Mouse (Mus musculus): ENCODE results near the gene Atp2b1.

The Atp2b1 gene

DNA sequence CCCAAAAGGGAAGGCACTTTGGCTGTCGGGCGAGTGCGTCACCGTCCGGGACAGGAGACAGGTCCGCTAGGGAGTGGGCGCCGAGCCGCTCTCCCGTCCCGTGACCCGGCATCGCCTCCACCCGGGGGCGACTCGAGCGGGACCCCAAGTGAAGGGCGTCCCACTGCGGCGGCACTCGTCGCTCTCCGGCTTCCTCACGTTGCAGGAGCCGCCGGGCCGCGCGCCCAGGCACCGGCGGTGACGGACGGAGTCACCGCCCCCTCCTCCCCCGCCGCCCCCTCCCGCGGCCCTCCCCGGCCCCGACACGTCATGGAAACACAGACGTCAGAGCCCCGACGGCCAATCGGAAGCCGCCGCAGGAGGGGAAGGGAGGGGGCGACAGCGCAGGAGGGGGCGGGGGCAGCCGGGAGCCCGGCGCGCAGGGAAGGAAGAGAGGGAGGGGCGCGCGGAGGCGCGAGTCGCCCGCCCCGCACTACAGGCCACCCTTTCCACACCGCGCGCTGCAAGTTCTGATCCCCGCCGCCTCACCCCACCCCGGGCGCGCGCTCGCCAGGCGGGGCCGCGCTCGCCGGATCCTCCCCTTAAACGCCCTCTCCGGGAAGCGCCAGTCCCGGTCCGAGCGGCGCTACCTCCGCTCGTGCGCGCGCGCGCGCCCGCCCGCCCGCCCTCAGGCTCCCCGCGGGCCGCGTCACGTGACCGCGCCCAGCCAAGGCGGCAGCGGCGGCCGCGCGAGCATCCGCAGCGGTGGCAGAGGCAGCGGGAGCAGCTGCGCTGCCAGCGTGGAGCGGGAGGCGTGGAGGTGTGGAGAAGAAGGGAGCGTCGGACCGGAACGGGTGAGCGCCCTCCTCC is at the start of gene Atp2b1:
TSS of gene Atp2b1 (plus strand) at position 446 of the 849 bp plus-strand sequence.
- peak; percentile 98 for DNase-seq (ENCODE audit: low read depth)

DNA sequence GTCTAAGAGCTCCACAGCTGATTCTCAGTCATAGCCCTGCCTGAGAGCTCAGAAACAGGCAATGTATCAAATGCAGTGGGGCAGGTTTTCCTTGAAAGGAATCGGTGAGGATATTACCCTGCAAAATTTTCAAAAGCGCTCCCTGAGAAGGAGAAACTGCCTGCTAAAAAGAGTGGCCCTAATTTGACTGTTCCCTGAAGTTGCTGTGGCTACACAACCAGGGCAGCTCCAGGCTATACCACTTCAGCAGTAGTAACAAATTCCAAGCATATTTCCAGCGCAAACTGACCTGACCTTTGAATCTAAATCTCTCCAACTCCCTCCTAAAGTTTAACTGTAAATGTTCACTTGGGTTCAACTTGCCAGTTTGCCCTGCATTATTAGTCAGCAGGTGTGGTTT is 49.4 kb upstream of the Atp2b1 start:
- DNase-seq (ENCODE audit: low read depth), result no peak

DNA sequence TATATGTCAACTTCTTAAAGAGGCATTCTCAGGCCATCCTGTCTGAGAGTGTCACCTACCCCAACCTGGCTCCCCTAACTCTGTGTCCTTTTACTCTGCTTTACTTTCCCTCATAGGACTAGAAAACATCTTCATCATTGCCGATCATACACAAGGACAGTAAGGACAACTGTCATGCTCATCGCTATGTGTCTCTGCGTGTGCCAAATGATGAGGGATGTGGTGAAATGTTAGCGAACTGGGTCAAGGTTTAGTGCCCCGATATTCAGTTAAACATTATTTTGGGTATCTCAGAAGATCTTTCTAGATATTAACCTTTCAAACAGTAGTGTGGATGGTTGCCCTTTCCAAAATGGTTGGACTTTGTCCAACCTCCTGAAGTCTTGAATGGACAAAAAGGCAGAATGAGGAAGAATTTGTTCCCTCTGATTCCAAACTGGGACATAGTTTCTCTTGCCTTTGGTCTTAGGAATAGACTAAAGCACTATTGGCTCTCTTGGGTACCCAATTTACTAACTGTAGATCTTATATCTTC is 47.3 kb upstream of the Atp2b1 start:
- no peak for DNase-seq (ENCODE audit: low read depth)

DNA sequence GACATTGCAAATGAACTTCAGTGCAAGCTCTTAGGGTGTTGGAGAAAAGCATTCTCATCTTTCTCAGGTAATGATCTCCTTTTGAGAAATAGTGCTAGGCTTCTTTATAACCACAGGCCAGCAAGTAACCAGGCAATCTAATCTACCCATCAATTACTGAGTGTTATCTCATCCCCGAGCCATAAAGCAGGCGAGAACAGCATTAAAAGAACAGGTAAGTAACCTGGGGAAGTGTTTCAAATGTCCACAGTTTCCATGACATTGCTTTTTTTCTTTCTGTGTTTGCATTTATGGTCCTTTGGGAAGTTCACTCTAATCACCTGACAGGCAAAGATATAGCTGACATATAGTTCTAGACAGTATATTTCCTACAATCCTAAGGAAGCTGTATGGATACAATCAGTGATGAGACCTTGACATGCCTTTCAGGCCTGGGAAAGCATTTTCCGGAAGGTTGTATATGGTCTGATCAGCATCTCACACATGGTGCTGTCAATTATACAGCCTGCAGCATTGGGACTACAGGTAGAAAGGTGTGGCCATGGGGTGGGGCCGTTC is 45.8 kb upstream of the Atp2b1 start:
- no peak for DNase-seq (ENCODE audit: low read depth)

DNA sequence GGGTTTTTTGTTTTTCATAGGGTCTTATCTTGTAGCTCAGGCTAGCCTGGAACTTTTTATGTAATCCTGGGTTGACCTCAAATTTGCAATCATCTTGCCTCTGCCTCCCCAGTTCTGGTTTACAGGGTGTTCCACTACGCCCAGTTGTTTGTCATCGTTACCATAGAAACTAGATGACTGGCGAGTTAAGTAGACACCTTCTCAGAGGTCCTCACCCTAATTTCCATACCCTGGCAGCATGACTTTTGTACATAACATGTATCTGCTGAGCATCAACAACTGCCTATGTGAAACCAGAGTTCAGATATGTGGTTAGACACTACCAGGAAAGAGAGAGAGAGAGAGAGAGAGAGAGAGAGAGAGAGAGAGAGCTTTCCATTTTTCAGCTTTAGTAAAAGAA is 36.4 kb upstream of the Atp2b1 start:
- DNase-seq (ENCODE audit: low read depth), result no peak

DNA sequence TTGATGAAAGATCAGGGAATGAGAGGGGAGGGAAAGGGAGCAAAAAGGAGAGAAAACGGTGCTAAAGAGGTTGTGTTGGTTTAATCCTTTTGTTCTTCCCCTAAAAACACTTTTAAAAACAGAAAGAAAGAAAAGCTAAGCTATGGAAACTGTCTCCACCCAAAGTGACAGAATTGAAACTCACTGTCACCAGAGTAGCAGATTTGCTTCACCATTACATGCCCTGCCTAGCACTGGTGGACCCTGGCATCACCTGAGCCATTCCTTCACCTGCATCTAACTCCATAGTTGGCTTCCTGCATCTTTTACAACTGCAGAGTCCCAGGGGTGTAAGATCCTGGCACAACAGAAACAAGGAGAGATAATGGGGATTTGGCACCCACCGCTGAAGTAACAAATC is 35.6 kb upstream of the Atp2b1 start:
- DNase-seq (ENCODE audit: low read depth), result no peak

DNA sequence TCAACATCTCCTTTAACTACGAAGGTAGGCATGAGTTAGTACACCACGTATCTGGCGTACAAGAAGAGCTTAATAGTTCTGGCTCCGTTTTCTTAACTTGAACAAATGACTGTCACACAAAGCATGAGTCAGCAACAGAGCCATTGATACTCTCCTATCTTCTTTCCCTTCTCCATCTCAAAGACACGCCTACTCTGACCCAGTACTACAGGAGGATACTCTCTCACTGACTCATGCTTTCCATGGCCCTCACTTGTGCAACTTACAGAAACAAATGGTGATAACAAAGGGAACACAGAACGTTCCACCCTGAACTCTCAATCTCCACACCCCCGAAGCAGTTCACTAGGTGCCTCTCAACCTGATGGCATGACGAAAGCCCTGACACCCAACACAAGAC is 34.1 kb upstream of the Atp2b1 start:
- peak; percentile 62 for DNase-seq (ENCODE audit: low read depth)

DNA sequence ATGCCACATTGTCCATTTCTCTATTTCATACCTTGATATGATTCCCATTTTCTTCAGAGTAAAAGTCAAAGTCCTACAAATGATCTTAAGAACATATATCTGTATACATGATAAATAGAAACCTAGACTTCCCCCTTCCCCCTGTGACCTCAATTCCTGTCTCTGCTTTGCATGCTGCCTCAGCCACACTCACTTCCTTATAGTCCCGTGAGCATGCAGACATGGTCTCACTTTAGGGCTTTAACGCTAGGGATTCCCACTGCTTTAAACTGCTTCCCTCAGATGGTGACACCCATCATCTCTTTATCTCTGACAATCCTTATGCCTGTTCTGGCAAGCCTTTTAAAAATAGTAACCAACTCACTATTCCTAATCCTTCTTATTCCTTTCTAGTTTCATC is 33.5 kb upstream of the Atp2b1 start:
- no peak for DNase-seq (ENCODE audit: low read depth)

DNA sequence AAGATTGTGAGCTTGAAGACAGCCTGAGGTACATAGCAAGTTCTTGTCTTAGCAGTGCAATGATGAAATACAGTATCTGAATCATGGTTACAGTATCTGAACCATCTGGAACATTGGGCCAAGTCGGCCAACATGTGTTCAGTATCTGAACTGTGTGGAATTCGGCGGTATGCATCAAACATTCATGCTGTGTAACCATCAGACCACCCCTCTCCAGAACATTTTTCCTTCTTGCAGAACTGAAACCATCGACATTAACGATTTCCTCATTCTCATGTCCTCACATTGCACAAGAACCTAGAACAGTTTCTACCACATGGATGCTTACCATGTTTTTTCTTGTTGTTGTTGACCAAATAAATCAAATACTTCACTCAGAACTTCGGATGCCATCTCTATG is 32.7 kb upstream of the Atp2b1 start:
- peak; percentile 55 for DNase-seq (ENCODE audit: low read depth)

DNA sequence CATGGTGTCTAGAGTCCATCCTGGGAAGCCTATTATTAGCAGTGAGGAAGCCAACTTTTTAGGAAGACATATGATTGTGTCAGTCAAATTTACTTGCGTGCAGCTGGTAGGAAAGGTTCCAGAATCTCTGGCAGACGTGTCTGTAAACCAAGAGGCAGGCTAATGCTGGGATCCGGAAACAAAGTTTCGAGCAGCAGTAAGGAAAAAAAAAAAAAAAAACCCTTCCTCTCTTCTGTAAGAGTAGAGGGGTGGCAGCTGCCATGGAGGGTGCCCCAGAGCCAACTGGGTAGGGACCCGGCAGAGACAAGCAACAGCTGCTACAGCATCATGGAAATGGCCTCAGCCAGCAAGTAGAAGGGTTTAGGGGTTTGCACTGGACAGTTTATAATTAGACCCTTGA is 31.6 kb upstream of the Atp2b1 start:
- no peak for DNase-seq (ENCODE audit: low read depth)

DNA sequence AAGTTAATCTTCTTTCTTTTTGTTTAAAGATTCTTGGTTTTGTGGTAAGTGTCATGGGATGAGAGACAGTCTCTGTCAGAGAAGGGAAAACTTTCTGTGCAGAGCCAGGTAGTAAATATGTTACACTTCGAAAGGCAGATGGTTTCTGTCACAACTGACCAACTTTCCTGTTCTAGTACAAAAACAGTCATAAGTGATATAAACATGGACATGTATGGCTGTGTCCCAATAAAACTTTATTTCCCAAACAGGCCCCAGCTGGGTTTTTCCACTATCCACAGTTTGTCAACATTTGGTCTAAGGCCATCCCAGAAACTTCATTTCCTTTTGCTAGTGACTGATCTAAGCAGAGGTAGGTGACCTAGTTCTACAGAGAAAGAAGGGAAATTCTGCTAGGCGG is 29.8 kb upstream of the Atp2b1 start:
- DNase-seq (ENCODE audit: low read depth), result no peak

DNA sequence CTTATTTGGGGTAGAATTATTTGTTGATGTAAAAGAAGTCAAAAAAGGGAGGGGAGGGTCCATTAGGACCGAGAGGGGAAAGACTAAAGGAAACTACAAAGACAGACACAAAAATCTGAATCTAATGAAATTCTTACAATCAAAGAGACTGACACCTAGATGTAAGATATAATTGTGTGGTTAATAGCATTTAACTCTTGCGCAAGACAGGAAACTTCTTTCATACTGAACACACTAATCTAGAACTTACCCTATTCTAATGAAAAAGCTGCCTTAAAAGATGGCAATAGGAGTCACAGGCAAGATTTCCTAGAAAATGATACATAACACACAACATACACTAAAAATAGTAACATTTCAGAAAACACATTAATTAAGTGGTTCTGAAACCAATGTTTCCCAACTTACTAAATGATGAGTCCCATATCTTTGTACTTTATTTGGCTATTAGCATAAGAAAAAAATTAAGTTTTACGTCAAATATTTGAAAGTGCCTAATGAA is 27.4 kb upstream of the Atp2b1 start:
- DNase-seq (ENCODE audit: low read depth), result no peak

DNA sequence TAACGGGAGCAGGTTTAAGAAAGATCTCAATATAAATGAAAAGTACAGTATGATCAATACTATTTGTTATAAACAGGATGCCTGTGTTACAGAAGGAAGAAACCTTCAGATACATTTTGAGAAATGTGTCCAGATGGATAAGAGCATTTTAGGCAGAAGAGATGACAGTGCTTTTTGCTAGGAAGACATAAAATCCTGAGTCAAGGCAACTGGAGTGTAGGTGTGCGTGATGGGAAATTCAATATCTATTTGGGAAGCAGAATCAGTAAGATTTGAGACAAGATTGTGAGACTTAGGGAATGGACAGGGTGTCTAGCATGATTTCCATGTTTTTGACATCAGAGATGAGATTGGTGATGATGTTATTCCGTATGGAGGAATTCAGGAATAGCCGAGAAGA is 22.8 kb upstream of the Atp2b1 start:
- no peak for DNase-seq (ENCODE audit: low read depth)

DNA sequence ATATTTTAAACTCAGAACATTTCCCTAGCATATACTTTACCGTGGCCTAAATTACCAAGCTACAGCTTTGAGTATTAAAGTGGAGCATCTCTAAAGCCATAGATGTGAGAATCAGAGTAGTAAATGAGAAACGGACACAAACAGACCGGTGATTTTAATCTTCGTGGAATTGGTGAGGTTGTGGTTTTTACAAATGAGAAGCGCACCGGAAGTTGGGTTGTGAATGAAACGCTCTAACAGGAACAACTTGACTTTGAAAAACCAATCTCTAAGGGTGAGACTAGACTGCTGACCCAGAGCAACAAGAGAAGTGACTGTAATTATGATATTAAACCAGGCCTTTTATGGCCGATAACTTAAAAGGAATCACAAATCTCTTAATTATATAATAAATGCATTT is 16.7 kb upstream of the Atp2b1 start:
- no peak for DNase-seq (ENCODE audit: low read depth)

DNA sequence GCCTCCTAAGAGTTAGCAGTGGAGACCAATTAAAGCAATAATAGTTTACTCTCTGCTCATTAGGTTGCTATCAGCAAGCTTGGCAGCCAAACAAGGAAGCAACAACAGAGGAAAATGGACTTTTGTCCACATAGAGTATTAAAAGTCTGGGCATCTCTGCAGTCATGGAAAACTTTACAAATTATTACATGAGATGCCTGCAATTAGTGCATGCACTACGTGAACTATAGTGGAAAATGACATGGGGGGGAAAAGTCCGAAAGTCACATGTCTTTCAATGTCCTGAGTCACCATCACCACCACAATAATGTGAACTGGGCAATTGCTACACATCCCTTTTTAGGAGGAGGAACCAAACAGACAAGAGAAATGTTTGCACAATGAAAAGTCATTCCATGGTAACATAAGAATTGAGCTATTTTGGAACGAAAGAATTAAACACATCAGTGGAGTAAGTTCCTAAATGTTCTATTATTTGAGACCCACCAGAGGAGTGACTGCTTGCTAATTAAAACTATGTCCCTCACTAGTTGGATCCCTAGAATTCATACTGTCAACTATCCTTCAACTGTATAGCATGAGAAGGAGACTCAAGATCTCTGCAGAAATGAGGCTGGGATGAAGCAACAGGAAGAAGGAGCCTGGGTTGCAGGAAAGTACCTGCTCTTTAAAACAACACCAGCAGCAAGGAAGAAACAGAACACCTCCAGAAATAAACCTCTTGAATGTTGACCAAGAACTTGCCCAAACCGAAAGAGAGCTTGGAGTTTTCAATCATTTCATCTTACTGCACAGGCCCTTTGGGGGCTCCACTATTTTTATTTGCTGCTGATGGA is 16.1 kb upstream of the Atp2b1 start:
- no peak for DNase-seq (ENCODE audit: low read depth)

DNA sequence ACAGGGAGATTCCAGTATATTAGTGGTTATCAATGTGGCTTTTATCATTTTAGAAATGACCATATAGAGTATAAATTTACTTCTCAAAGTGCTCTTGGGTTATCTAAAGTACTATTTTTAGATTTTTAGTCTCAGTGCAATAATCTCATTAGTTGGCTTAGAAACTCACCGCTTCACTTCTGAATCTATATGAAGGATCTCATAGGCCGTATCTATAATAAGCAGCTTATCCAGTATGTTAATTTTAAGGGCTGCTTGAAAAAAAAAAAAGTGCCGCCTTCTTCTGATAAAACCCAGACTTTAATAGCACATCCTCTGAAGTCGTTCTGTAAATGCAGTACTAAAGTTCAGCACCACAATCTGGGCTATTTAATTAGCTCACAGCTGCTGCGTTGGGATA is 12.7 kb upstream of the Atp2b1 start:
- no peak for DNase-seq (ENCODE audit: low read depth)

DNA sequence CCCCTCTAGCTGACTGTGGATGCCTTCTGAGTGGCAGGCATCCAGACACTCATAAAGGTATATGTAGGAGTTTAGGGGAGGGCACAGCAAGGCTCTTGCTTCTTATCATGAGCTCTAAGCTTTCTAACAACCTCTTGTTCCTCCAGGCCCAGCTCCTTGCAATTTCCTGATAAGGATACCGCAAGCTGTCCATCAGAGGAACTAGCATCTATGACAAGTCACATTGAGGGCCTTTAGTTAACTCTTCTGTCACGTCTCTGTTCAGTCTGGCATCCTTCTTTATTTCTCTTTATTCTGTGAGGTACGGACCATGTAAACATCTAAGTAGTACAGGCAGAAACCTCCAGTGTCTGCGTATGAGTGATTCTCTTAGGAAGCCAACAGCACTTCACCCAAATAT is 8.2 kb upstream of the Atp2b1 start:
- no peak for DNase-seq (ENCODE audit: low read depth)

DNA sequence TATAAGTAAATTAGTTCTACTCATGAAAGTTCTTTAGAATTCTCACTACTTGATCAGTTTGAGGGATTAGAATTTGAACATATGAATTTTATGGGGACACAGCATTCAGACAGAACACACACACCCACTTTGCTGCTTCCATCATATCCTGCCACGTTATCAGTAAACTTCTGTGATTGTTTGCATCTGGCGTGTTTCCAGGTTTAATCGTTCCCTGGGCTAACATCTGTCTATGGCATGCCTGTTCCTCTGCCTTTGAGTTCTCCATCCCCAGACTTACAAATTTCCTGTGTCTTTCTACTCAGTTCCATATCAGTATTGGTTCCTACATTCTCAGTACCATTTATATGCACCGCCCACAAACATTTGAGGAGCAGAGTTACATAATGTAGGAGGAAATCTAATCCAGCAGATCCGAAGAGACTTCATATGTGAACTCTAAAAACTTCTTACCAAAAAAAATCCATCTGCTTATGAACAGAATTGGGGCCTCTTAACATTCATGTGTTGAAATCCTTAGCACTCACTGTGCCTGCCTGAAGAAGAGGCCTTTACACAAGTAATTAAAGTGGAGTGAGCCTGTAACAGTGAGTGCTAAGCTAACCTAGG is 7.2 kb upstream of the Atp2b1 start:
- DNase-seq (ENCODE audit: low read depth), result no peak

DNA sequence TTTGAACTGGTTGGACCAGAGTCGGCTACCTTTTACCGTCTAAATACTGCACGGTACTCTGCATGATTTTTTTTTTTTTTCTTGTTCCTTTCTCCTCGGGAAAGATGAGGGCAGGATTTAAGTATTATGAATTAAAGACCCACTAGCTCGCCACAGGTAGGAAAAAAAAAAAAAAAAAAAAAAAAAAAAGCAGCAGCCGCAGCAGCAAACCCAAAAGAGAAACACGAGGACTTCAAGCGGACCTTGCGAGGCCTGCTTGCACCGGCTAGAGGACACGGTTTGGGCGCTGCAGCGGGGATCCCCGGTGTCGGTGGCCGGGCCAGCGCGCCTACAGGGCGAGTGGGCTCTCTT is 621 bp upstream of the Atp2b1 start:
- no peak for DNase-seq (ENCODE audit: low read depth)

DNA sequence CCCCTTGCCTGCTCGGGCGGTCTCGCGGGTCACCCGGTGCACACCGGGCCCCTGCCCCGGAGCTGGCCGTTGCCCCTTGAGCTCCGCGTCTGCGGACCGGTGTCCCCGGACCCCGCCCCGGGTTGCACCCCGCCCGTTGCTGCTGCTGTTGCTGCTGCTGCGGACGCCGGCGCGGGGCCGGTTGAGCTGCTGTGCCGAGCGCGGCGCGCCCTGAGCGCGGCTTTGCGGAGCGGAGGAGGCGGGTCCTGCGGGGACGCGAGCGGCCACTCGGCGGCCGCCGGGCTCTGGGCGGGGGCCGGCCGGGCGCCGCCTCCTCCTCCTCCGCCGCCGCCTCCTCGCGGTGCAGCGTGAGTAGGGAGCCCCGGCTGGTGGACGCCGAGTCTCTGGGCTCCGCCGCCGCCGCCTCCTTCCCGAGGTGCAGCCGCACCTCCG is 620 bp downstream of the Atp2b1 start:
- DNase-seq (ENCODE audit: low read depth), result peak; percentile 94

DNA sequence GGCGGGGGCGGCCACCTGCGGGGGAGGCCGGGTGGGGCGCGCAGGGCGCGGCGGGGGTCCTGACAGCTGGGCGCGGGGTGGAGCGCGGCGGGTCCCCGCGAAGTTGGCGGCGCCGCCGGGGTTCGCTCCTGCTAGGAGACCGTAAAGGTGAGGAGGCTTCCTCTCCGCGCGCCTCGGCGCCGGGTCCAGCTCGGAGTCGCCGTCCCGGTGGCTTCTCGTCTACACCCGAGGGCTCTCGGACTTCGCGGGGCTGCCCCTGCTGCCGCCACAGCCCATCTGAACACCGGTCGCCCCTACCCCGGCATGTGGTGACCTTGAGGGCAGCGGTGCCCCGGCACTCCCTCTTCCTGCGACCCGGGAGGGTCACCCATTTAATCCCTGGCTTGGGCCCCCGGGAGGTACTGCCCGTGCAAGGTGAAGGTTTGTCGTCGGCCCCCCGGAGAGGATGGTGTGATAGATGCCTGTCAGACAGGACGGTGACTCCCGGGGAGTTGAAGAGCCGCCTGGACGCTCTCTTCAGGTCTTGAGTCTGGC is 1.3 kb downstream of the Atp2b1 start:
- DNase-seq (ENCODE audit: low read depth), result peak; percentile 48
